Mouse (Mus musculus): ENCODE results near the gene Tmco4. TPM values are rescaled to one million over a fixed set of nuclear protein-coding genes. Genes with fewer than 3 reads are reported as not detected.
A peak's percentile ranks its signal among the peaks of the same experiment; 100 is the strongest.

The Tmco4 gene
- 0.99 and 3.2 TPM in 2 replicates for polyA plus RNA-seq (2012; ENCODE audit: insufficient read depth, low replicate concordance)

DNA sequence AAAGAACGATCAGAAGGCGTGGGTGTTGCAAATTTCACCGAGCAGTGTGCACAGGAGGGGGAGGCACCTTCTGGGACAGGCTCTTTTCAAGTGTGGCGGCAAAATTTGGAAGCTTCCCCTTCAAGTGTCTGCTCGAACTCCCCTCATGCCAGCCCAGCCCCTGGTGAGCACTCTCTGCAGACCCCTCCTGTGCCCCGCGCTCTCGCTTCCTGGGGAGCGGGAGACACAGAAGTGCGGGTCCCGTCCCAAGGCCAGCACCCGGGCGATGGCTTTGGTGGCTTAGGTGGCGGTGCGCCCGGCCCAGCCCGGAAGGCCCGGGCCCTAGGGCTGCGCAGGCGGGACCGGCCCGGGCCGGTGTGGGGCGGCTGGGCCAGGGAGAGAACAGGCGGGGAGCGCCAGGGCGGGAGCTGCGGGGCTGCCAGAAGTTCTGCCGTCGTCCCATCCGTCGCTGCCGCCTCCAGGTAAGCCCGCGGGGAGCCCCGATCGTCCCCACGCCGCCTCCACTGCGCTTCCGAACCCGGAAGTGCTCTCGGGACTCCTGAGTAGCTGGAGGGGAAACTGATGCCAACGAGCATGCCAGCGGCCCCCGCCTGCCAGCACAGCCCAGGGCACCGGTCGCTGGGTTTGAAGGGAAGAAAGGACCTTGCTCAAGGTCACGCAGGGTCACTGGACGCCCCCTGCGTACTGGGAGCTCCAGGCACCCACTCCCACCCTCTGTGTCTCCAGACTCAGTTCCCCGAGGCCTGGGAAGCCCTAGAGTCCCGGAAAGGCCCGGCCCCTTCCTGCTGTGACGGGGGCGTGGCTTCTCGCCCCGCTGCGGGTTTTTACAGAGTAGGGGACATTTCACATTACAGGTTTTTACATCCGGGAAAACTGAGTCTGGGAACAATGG is at the start of gene Tmco4:
Gene Tmco4, plus strand, starts transcription at position 62 of the 892 bp plus-strand sequence.
- H3K4me3 ChIP-seq (replicated peaks), result peak within 1 kb of the TSS; percentile 95
- H3K27me3 ChIP-seq (replicated peaks), result peaks cover 18% of the 10 kb centered on the region
- no peaks in the 10 kb centered on the region for H3K36me3 ChIP-seq (replicated peaks; ENCODE audit: low read length)
- TF ChIP-seq FLI1 (IDR thresholded peaks at IDR 0.05; ENCODE audit: low read length), result no peak
- no peak for TF ChIP-seq GATA1 (IDR thresholded peaks at IDR 0.05; ENCODE audit: borderline replicate concordance, low read length)
- no peaks in the 10 kb centered on the region for H3K9me3 ChIP-seq
- peaks cover 13% of the 10 kb centered on the region for H3K4me1 ChIP-seq

- Histone ChIP-seq H3K4me3 (replicated peaks) (no peak overlapping the region), H3K36me3 (replicated peaks; ENCODE audit: low read length) (no peaks in the 10 kb centered on the region), H3K9me3 (no peaks in the 10 kb centered on the region), H3K27me3 (replicated peaks) (peaks cover 37% of the 10 kb centered on the region), H3K4me1 (peaks cover 6% of the 10 kb centered on the region)
- TF ChIP-seq GATA1 (IDR thresholded peaks at IDR 0.05; ENCODE audit: borderline replicate concordance, low read length) (no peak), FLI1 (IDR thresholded peaks at IDR 0.05; ENCODE audit: low read length) (no peak)
Measured at GRCm38 (mm10) chr4:138925561-138925960, 47.1 kb upstream of the Tmco4 start.

- no peaks in the 10 kb centered on the region for H3K4me1 ChIP-seq
- no peaks in the 10 kb centered on the region for H3K36me3 ChIP-seq (replicated peaks; ENCODE audit: low read length)
- TF ChIP-seq GATA1 (IDR thresholded peaks at IDR 0.05; ENCODE audit: borderline replicate concordance, low read length) (no peak), FLI1 (IDR thresholded peaks at IDR 0.05; ENCODE audit: low read length) (no peak)
- H3K27me3 ChIP-seq (replicated peaks), result peaks cover 18% of the 10 kb centered on the region
- no peaks in the 10 kb centered on the region for H3K9me3 ChIP-seq
- no peak overlapping the region for H3K4me3 ChIP-seq (replicated peaks)
Measured at GRCm38 (mm10) chr4:138933862-138934261, 38.8 kb upstream of the Tmco4 start.

DNA sequence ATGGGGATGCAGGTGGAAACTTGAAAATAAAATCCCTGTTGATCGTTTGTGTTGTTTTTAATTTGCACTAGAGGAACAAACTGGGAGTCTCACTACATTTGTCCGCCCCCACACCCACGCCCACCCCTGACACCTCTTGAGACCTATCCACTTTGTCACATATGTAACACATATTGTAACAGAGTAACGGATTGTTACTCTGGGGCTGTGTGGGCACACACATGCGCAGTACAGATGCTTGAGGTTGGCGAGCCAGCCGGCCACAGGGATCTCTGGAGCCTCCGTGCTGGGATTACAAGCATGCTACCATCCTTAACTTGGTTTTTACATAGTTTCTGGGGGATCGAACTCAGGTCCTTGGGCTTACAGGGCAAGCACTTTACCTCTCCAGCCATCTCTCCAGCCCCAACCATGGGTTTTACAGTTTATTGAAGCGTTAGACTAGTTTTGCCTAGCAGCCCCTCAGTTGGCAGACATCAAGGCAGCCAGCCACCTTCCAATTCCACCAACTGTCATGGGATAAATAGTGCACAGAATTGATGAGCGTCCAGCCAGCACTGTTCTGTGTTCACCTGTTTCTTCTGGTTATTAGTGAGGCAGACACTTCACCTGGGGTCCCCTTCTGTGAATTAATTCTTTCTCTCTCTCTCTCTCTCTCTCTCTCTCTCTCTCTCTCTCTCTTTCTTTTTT is 38.1 kb upstream of the Tmco4 start:
- peaks cover 22% of the 10 kb centered on the region for H3K27me3 ChIP-seq (replicated peaks)
- no peaks in the 10 kb centered on the region for H3K9me3 ChIP-seq
- H3K4me3 ChIP-seq (replicated peaks), result no peak overlapping the region
- no peak for TF ChIP-seq FLI1 (IDR thresholded peaks at IDR 0.05; ENCODE audit: low read length)
- no peak for TF ChIP-seq GATA1 (IDR thresholded peaks at IDR 0.05; ENCODE audit: borderline replicate concordance, low read length)
- no peaks in the 10 kb centered on the region for H3K36me3 ChIP-seq (replicated peaks; ENCODE audit: low read length)
- H3K4me1 ChIP-seq, result no peaks in the 10 kb centered on the region

DNA sequence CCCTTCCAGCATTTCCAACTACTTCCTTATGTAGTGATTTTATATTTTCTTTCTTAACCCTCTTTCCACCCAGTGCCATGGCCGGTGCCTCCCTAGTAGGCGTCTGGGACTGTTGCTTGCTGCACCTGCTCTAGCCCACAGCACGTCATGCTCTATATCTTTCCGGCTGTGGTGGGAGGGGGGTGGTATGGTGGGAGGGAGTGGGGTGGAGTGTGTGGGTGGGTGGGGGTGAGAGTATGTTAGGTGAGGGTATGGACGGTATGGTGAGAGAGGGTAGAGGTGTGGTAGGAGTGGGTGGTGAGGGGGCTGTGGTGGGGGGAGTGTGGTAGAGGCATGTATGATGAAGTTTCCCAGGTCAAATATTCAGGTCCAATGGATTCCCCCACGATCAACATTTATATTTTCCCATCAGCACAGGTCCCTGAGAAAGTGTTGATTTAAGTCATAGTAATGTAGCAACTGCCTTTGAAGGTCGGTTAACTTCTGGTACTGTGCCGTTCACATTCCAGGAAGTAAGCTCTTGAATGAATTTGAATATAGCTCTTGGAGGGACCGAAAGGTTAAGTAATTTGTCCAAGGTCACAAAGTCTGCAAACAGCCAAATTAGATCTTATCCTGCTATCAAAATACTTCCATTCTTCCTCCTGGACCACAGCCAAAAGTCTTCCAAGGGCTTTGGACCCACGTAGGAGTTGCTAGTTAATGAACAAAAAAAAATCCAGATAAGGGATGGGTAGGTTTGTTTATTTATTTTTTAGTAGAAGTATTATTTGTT is 34.0 kb upstream of the Tmco4 start:
- H3K36me3 ChIP-seq (replicated peaks; ENCODE audit: low read length), result no peaks in the 10 kb centered on the region
- peaks cover 28% of the 10 kb centered on the region for H3K27me3 ChIP-seq (replicated peaks)
- peaks cover 6% of the 10 kb centered on the region for H3K4me1 ChIP-seq
- H3K9me3 ChIP-seq, result no peaks in the 10 kb centered on the region
- no peak overlapping the region for H3K4me3 ChIP-seq (replicated peaks)
- TF ChIP-seq GATA1 (IDR thresholded peaks at IDR 0.05; ENCODE audit: borderline replicate concordance, low read length), result no peak
- no peak for TF ChIP-seq FLI1 (IDR thresholded peaks at IDR 0.05; ENCODE audit: low read length)

- Histone ChIP-seq H3K36me3 (replicated peaks; ENCODE audit: low read length) (no peaks in the 10 kb centered on the region), H3K4me1 (peaks cover 14% of the 10 kb centered on the region), H3K9me3 (no peaks in the 10 kb centered on the region), H3K4me3 (replicated peaks) (no peak overlapping the region), H3K27me3 (replicated peaks) (peaks cover 26% of the 10 kb centered on the region)
- no peak for TF ChIP-seq GATA1 (IDR thresholded peaks at IDR 0.05; ENCODE audit: borderline replicate concordance, low read length)
- no peak for TF ChIP-seq FLI1 (IDR thresholded peaks at IDR 0.05; ENCODE audit: low read length)
Measured at GRCm38 (mm10) chr4:138939481-138939880, 33.2 kb upstream of the Tmco4 start.

DNA sequence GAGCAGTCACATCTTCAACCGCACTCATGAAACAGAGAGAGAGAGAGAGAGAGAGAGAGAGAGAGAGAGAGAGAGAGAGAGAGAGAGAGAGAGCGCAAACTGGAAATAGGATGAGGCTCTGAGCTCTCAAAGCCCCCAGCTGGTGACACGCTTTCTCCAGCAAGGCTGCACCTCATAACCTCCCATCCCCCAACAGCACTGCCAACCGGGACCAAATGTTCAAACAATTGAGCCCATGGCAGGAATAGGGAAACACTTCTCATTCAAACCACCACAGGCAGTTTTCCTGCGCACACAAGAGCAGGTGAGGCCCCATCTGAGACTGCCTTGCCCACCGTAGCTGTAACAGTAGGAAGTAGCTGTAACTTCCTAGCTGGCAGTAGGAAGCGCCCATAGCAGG is 31.3 kb upstream of the Tmco4 start:
- Histone ChIP-seq H3K9me3 (no peaks in the 10 kb centered on the region), H3K27me3 (replicated peaks) (peaks cover 27% of the 10 kb centered on the region), H3K4me3 (replicated peaks) (no peak overlapping the region), H3K36me3 (replicated peaks; ENCODE audit: low read length) (no peaks in the 10 kb centered on the region), H3K4me1 (peaks cover 15% of the 10 kb centered on the region)
- no peak for TF ChIP-seq GATA1 (IDR thresholded peaks at IDR 0.05; ENCODE audit: borderline replicate concordance, low read length)
- no peak for TF ChIP-seq FLI1 (IDR thresholded peaks at IDR 0.05; ENCODE audit: low read length)

DNA sequence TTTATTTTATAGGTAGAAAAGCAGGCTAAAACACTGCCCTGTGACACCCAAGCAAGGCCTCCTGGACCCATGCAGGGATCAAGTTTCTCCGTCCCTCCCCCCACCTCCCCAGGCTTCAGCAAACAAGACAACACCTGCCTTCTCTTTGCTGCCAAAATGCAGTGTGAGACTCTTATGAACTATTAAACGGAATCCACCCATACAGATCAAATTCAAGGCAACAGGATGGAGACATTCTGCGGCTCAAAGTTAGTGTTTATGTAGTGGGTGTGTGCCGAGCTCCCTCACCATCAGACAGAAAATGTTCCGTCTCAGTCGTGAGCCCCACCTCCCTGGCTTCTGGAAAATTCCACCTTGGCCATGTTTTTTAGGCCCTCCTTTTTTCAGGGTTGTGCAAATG is 30.7 kb upstream of the Tmco4 start:
- no peaks in the 10 kb centered on the region for H3K9me3 ChIP-seq
- H3K36me3 ChIP-seq (replicated peaks; ENCODE audit: low read length), result no peaks in the 10 kb centered on the region
- H3K4me3 ChIP-seq (replicated peaks), result no peak overlapping the region
- H3K27me3 ChIP-seq (replicated peaks), result peaks cover 31% of the 10 kb centered on the region
- TF ChIP-seq FLI1 (IDR thresholded peaks at IDR 0.05; ENCODE audit: low read length), result no peak
- TF ChIP-seq GATA1 (IDR thresholded peaks at IDR 0.05; ENCODE audit: borderline replicate concordance, low read length), result no peak
- peaks cover 15% of the 10 kb centered on the region for H3K4me1 ChIP-seq

DNA sequence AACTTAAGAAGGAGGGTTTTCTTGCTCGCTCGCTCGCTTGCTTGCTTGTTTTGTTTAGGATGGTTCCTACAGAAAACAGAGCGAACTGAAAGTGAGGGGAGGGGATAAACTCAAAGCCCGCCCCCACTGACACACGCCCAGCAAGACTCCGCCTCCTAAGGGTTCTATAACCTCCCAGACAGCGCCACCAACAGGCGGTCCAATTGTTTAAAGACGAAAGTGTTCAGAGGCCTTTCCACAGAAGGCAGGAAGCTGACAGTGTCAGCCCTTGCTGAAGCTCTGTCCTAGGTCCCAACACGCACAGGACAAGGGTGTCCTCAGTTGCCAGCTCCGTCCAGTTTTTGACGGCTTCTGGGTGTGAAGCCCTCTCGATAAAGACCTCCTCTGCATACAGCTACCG is 29.0 kb upstream of the Tmco4 start:
- Histone ChIP-seq H3K9me3 (no peaks in the 10 kb centered on the region), H3K4me3 (replicated peaks) (peak overlapping the region; percentile 87), H3K4me1 (peaks cover 15% of the 10 kb centered on the region), H3K36me3 (replicated peaks; ENCODE audit: low read length) (no peaks in the 10 kb centered on the region), H3K27me3 (replicated peaks) (peaks cover 33% of the 10 kb centered on the region)
- TF ChIP-seq GATA1 (IDR thresholded peaks at IDR 0.05; ENCODE audit: borderline replicate concordance, low read length) (no peak), FLI1 (IDR thresholded peaks at IDR 0.05; ENCODE audit: low read length) (no peak)
